In the genomic region with DNA sequence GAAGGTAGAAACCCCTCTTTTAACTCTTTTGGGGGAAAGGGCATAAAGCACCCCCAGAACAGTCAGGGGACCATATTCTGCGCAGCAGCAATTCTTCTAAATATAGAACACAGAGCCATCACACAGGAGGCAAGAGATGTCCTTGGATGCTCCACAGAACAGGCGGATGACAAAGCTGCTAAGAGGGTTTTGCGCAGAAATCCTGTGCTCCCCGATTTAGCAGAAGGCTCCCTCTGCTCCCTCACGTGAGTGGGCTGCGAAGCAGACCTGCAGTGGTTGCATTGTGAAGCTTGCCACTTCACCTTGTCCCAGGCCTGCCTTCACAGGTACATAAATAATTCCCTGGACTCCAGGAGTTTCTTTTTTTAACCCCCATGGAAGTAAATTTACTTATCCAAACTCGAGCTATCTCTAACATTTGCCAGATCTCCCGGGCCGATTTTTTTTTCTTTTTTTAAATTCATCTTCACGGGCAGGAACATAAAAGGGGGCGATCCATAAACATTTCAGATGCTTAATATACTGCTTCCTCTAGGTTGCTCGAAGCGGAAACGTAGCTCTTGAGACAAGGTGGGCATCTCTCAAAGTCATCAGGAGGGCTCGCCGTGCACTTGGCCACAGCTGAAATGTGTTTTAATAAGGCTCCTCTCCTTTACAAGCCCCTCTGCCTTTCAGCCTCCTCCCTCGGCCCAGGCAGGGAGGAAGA, we compare ENCODE assay signal across 17 mouse cellular contexts. TPM values are rescaled to one million over a fixed set of nuclear protein-coding genes. Genes with fewer than 3 reads are reported as not detected.
DNase-seq lines count a peak whose midpoint lies in the region; ATAC-seq and TF ChIP-seq lines count a peak whose summit lies in the region.
"Had no signal": no experiment of that assay in that cellular context is flagged by ENCODE, and none has a peak within 500 bp of the region (broad histone marks: within the 10 kb centered on the region; RNA-seq: fewer than 3 reads in every experiment).

No protein-coding gene starts in this region.

- peak overlapping the region; percentile 58; the same call in 1 of the 2 replicates for H3K27ac ChIP-seq in forebrain, embryonic 10.5 days
- H3K27ac ChIP-seq in forebrain, embryonic 12.5 days = no peak overlapping the region
- H3K27ac ChIP-seq in heart, adult 2 months = no peak overlapping the region
- H3K27ac ChIP-seq: heart, embryonic 15.5 days; midbrain, embryonic 12.5 days; stomach, postnatal 0 days had no signal

- H3K79me2 ChIP-seq in heart, adult 2 months (replicated peaks; ENCODE audit: control insufficient read depth, insufficient read depth, low read length) = no peaks in the 10 kb centered on the region

- no peak for TF ChIP-seq POLR2A in heart, adult 2 months (IDR thresholded peaks at IDR 0.05; ENCODE audit: insufficient read depth, low read depth, low read length)

- H3K9me3 ChIP-seq in forebrain, embryonic 10.5 days = no peaks in the 10 kb centered on the region
- H3K9me3 ChIP-seq in forebrain, embryonic 12.5 days = no peaks in the 10 kb centered on the region
- H3K9me3 ChIP-seq: heart, embryonic 15.5 days; midbrain, embryonic 12.5 days had no signal

- WGBS in forebrain, embryonic 10.5 days = 73% methylated on average over 17 of the region's 17 CpGs
- 66% methylated on average over 17 of the region's 17 CpGs for WGBS in forebrain, embryonic 12.5 days
- 64% methylated on average over 17 of the region's 17 CpGs for WGBS in heart, adult 2 months

- no peak for TF ChIP-seq CTCF in heart, adult 2 months (IDR thresholded peaks at IDR 0.05)

- DNase-seq in forebrain, embryonic 10.5 days (ENCODE audit: extremely low spot score, low spot score) = no peak
- DNase-seq in layer of hippocampus, postnatal 10 days (ENCODE audit: low spot score in 2 of 2) = peak; percentile 29 to 44
- no peak for DNase-seq in layer of hippocampus, postnatal 25 days (ENCODE audit: extremely low spot score in 1 of 2, low spot score in 1 of 2)
- DNase-seq in right cerebral cortex, postnatal 25 days = peak; percentile 34
- DNase-seq in right cerebral cortex, postnatal 14 days = no peak
- peak; percentile 46 for DNase-seq in right cerebral cortex, postnatal 36 days (ENCODE audit: low spot score in 2 of 2)
- DNase-seq in heart, adult 2 months = no peak
- DNase-seq: cerebellum, adult 18-20 months; gastrocnemius, postnatal 25 days; spleen, adult 18-20 months; thymus, postnatal 4 days had no signal

- no peak overlapping the region for H3K9ac ChIP-seq in forebrain, embryonic 12.5 days
- H3K9ac ChIP-seq in heart, adult 2 months (ENCODE audit: low read depth, low read length) = no peak overlapping the region
- H3K9ac ChIP-seq: heart, embryonic 15.5 days; midbrain, embryonic 12.5 days had no signal

- peaks cover 60% of the 10 kb centered on the region for H3K4me1 ChIP-seq in forebrain, embryonic 10.5 days
- H3K4me1 ChIP-seq in forebrain, embryonic 12.5 days = peaks cover 16% of the 10 kb centered on the region
- H3K4me1 ChIP-seq in heart, adult 2 months (ENCODE audit: control insufficient read depth, insufficient read depth, low read length) = peaks cover 6% of the 10 kb centered on the region

- no peak for ATAC-seq in forebrain, embryonic 12.5 days (ENCODE audit: low FRiP score)
- ATAC-seq: inflammation-experienced regulatory T-cells, adult 6 months had no signal

- H3K36me3 ChIP-seq in forebrain, embryonic 10.5 days (replicated peaks) = no peaks in the 10 kb centered on the region
- H3K36me3 ChIP-seq in forebrain, embryonic 12.5 days (replicated peaks) = no peaks in the 10 kb centered on the region
- no peaks in the 10 kb centered on the region for H3K36me3 ChIP-seq in heart, adult 2 months (ENCODE audit: control insufficient read depth, insufficient read depth, low read length)
- H3K36me3 ChIP-seq: G1E; heart, embryonic 15.5 days; midbrain, embryonic 12.5 days had no signal

- peaks cover 39% of the 10 kb centered on the region for H3K27me3 ChIP-seq in forebrain, embryonic 10.5 days (ENCODE audit: poor library complexity, severe bottlenecking)
- peaks cover 16% of the 10 kb centered on the region for H3K27me3 ChIP-seq in forebrain, embryonic 12.5 days
- no peaks in the 10 kb centered on the region for H3K27me3 ChIP-seq in heart, adult 2 months (ENCODE audit: control insufficient read depth, insufficient read depth, low read length)

- intact Hi-C loops in heart, adult 2 months (cut with DNase I) = loop anchor here (10.0 kb wide), 1 partner anchor 90 kb away; a partner anchor contains a TSS

- no peak overlapping the region for H3K4me2 ChIP-seq in forebrain, embryonic 12.5 days
- H3K4me2 ChIP-seq: heart, embryonic 15.5 days; midbrain, embryonic 12.5 days had no signal

- H3K4me3 ChIP-seq in forebrain, embryonic 10.5 days = no peak overlapping the region
- no peak overlapping the region for H3K4me3 ChIP-seq in forebrain, embryonic 12.5 days (replicated peaks)
- no peak overlapping the region for H3K4me3 ChIP-seq in heart, adult 2 months
- H3K4me3 ChIP-seq: heart, embryonic 15.5 days; midbrain, embryonic 12.5 days had no signal

- no peak for TF ChIP-seq EP300 in heart, adult 2 months (IDR thresholded peaks at IDR 0.05; ENCODE audit: insufficient read depth, low read depth, low read length)

RNA-seq across cellular contexts. Expression of a gene that starts 51.9 kb away (rescaled TPM):
- polyA plus RNA-seq in forebrain, embryonic 10.5 days (2016; fragmentation: Nextera tagmentation; extraction: Ambion mirVana) = 12.7 and 13.4 TPM in 2 replicates
- 12.7 and 13.1 TPM in 2 replicates for polyA plus RNA-seq in forebrain, embryonic 12.5 days (2016; fragmentation: Nextera tagmentation; extraction: Ambion mirVana)
- 10 to 100 TPM; 18.4 to 20.3 TPM for total RNA-seq in layer of hippocampus, postnatal 10 days (2021)
- 10 to 100 TPM; 21.0 to 21.5 TPM for total RNA-seq in layer of hippocampus, postnatal 25 days (2021)
- total RNA-seq in heart, adult 2 months (2021) = 10 to 100 TPM; 36.6 to 45.8 TPM
- polyA plus RNA-seq in heart, adult 2 months (2012; rRNA removed) = 24.2 and 43.5 TPM in 2 replicates
- total RNA-seq: G1E had no signal
- polyA plus RNA-seq: G1E had no signal

RNA-seq across cellular contexts. Expression of a gene that starts 51.9 kb away (rescaled TPM):
- polyA plus RNA-seq in forebrain, embryonic 10.5 days (2016; fragmentation: Nextera tagmentation; extraction: Ambion mirVana) = 2.7 and 3.6 TPM in 2 replicates
- 4.2 and 6.0 TPM in 2 replicates for polyA plus RNA-seq in forebrain, embryonic 12.5 days (2016; fragmentation: Nextera tagmentation; extraction: Ambion mirVana)
- 1 to 10 TPM; 7.1 to 8.8 TPM for total RNA-seq in layer of hippocampus, postnatal 10 days (2021)
- total RNA-seq in layer of hippocampus, postnatal 25 days (2021) = 1 to 10 TPM; 6.5 to 7.8 TPM
- total RNA-seq in heart, adult 2 months (2021) = 1 to 10 TPM; 1.4 to 1.7 TPM
- polyA plus RNA-seq in heart, adult 2 months (2012; rRNA removed) = 0.61 and 0.85 TPM in 2 replicates
- polyA plus RNA-seq: G1E had no signal

Comparison
In these comparisons a context has a peak if more than half of its experiments do, and no peak if none do; other contexts are left out.
1. DNase-seq: peak in layer of hippocampus, postnatal 10 days (2 of 2), right cerebral cortex, postnatal 25 days (single experiment) and right cerebral cortex, postnatal 36 days (2 of 2); none in forebrain, embryonic 10.5 days (single experiment), layer of hippocampus, postnatal 25 days (0 of 2), right cerebral cortex, postnatal 14 days (single experiment) and heart, adult 2 months (0 of 2).